Comparison of ENCODE assay signal across 11 mouse cellular contexts in genomic region chr1:59144543-59144942, GRCm38 (mm10). TPM values are rescaled to one million over a fixed set of nuclear protein-coding genes. Genes with fewer than 3 reads are reported as not detected.
DNase-seq lines count a peak whose midpoint lies in the region; ATAC-seq lines count a peak whose summit lies in the region.
"Had no signal": no experiment of that assay in that cellular context is flagged by ENCODE, and none has a peak within 500 bp of the region (broad histone marks: within the 10 kb centered on the region; RNA-seq: fewer than 3 reads in every experiment).

No protein-coding gene starts in this region.

- intact Hi-C loops in left cerebral cortex, postnatal 4 days (cut with DNase I): no loop called here
- intact Hi-C loops in left cerebral cortex, postnatal 36 days (cut with DNase I): loop anchor here (10.0 kb wide), 2 partner anchors 140 to 370 kb away; no protein-coding TSS in a partner anchor

- no peak for ATAC-seq in CD4-positive, CD25-positive, alpha-beta regulatory T cell, adult 4 months
- no peak for ATAC-seq in frontal cortex, adult (ENCODE audit: low TSS enrichment)
- ATAC-seq in erythroblast, adult 5-6 weeks (replicated peaks; ENCODE audit: low FRiP score, poor library complexity, severe bottlenecking): no peak

- peak; percentile 55 for DNase-seq in CD4-positive, CD25-positive, alpha-beta regulatory T cell, adult 2 months (ENCODE audit: low read depth, low spot score)
- DNase-seq in left cerebral cortex, postnatal 4 days: peak; percentile 18
- no peak for DNase-seq in left cerebral cortex, postnatal 36 days (ENCODE audit: low spot score in 2 of 2)
- peak; percentile 40 to 50 for DNase-seq in cerebellum, postnatal 14 days
- DNase-seq in lung, postnatal 14 days: peak; percentile 63

RNA-seq across cellular contexts. Expression of gene Mpp4, which starts 18.6 kb away (rescaled TPM):
- not detected for polyA plus RNA-seq in CD4-positive, CD25-positive, alpha-beta regulatory T cell, adult 4 months (2017; shearing (Covaris generic))
- total RNA-seq in left cerebral cortex, postnatal 4 days (2021): 1 to 10 TPM; 1.2 to 1.4 TPM
- 1 to 10 TPM in 1 of 2 experiments, under 1 TPM in 1; 0.79 to 2.0 TPM for total RNA-seq in left cerebral cortex, postnatal 36 days (2021)
- 0.84 and 1.9 TPM in 2 replicates for total RNA-seq in erythroblast, adult 5-6 weeks (2015; ENCODE audit: low replicate concordance)
- total RNA-seq in erythroblast, adult 5-6 weeks (2017; ENCODE audit: low replicate concordance): 0.56 and 0.85 TPM in 2 replicates

RNA-seq across cellular contexts. Expression of gene Tmem237, which starts 24.3 kb away (rescaled TPM):
- polyA plus RNA-seq in CD4-positive, CD25-positive, alpha-beta regulatory T cell, adult 4 months (2017; shearing (Covaris generic)): 10 to 100 TPM; 17.9 to 18.6 TPM
- total RNA-seq in left cerebral cortex, postnatal 4 days (2021): 10 to 100 TPM; 38.4 to 38.7 TPM
- total RNA-seq in left cerebral cortex, postnatal 36 days (2021): 10 to 100 TPM; 30.2 to 32.2 TPM
- total RNA-seq in erythroblast, adult 5-6 weeks (2015; ENCODE audit: low replicate concordance): 3.3 and 10.6 TPM in 2 replicates
- total RNA-seq in erythroblast, adult 5-6 weeks (2017; ENCODE audit: low replicate concordance): 1.4 and 1.5 TPM in 2 replicates

RNA-seq across cellular contexts. Expression of gene C2cd6, which starts 49.8 kb away (rescaled TPM):
- under 1 TPM in 1 of 2 experiments, not detected in 1; 0.39 TPM for polyA plus RNA-seq in CD4-positive, CD25-positive, alpha-beta regulatory T cell, adult 4 months (2017; shearing (Covaris generic))
- total RNA-seq in left cerebral cortex, postnatal 4 days (2021): not detected
- not detected for total RNA-seq in left cerebral cortex, postnatal 36 days (2021)
- not detected in 2 replicates for total RNA-seq in erythroblast, adult 5-6 weeks (2015; ENCODE audit: low replicate concordance)
- not detected in 2 replicates for total RNA-seq in erythroblast, adult 5-6 weeks (2017; ENCODE audit: low replicate concordance)
- polyA plus RNA-seq: C2C12; heart, embryonic 16.5 days; myocyte had no signal

Comparison
In these comparisons a context has a peak if more than half of its experiments do, and no peak if none do; other contexts are left out.
1. DNase-seq: peak in CD4-positive, CD25-positive, alpha-beta regulatory T cell, adult 2 months (single experiment), left cerebral cortex, postnatal 4 days (single experiment), cerebellum, postnatal 14 days (2 of 2) and lung, postnatal 14 days (single experiment); none in left cerebral cortex, postnatal 36 days (0 of 2).